In the genomic region with DNA sequence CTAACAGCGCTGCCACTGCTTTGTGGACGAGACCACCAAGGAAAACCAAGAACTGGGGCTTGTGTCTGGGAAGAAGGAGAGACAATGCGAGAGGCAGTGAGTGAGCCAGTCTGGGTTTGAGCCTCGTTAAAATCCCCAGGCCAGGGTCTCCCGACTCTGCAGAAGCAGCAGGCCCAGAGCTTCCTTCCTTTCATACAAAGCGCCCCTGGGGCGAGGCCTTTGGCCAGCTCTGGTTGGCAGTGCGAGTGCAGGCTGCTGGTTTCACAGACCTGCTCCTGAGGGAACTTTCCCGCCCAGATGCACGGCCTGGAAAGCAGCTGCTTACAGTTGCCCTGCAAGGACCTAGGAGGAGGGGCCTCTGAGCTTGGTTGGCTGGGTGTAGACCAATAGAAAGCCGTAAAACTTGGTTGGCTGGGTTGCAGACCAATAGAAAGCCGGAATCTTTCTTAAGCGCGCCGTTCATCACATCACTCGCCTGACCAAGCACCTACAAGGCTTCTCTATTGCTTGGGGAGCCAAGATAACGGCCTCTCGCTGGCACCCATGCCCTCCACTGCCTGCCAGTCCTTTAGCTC, we compare ENCODE assay signal across 9 mouse cellular contexts. TPM values are rescaled to one million over a fixed set of nuclear protein-coding genes. Genes with fewer than 3 reads are reported as not detected.
A peak's percentile ranks its signal among the peaks of the same experiment; 100 is the strongest.
DNase-seq lines count a peak whose midpoint lies in the region; ATAC-seq and TF ChIP-seq lines count a peak whose summit lies in the region.
"Had no signal": no experiment of that assay in that cellular context is flagged by ENCODE, and none has a peak within 500 bp of the region (broad histone marks: within the 10 kb centered on the region; RNA-seq: fewer than 3 reads in every experiment).

No protein-coding gene starts in this region.

- peak overlapping the region; percentile 65 for H3K4me2 ChIP-seq in embryonic facial prominence, embryonic 15.5 days (replicated peaks)
- H3K4me2 ChIP-seq in midbrain, embryonic 13.5 days (replicated peaks) = peak overlapping the region; percentile 53

- H3K9me3 ChIP-seq in embryonic facial prominence, embryonic 15.5 days (replicated peaks) = no peaks in the 10 kb centered on the region
- no peaks in the 10 kb centered on the region for H3K9me3 ChIP-seq in limb, embryonic 10.5 days (replicated peaks)
- no peaks in the 10 kb centered on the region for H3K9me3 ChIP-seq in midbrain, embryonic 13.5 days

- peak overlapping the region; percentile 87 for H3K27ac ChIP-seq in embryonic facial prominence, embryonic 15.5 days (replicated peaks)
- no peak overlapping the region for H3K27ac ChIP-seq in kidney, adult 2 months (ENCODE audit: insufficient read depth, low read depth, low read length)
- H3K27ac ChIP-seq in limb, embryonic 10.5 days = peak overlapping the region; percentile 95
- peak overlapping the region; percentile 93 for H3K27ac ChIP-seq in midbrain, embryonic 13.5 days

- H3K4me3 ChIP-seq in embryonic facial prominence, embryonic 15.5 days (replicated peaks) = peak overlapping the region; percentile 32
- no peak overlapping the region for H3K4me3 ChIP-seq in kidney, adult 2 months (ENCODE audit: insufficient read depth, low read depth, low read length)
- peak overlapping the region; percentile 39 for H3K4me3 ChIP-seq in limb, embryonic 10.5 days
- H3K4me3 ChIP-seq in midbrain, embryonic 13.5 days (replicated peaks) = peak overlapping the region; percentile 24

- DNase-seq in 3T3-L1 (ENCODE audit: low read depth, low spot score) = peak; percentile 59
- DNase-seq in adrenal gland, postnatal 36 days = peak; percentile 70 to 72
- peak; percentile 80 for DNase-seq in heart, adult 8-10 months (ENCODE audit: low spot score)
- DNase-seq in kidney, adult 2 months = peak; percentile 90
- peak; percentile 88 for DNase-seq in limb, embryonic 10.5 days (ENCODE audit: low spot score)
- peak; percentile 17 for DNase-seq in spleen, adult 12 weeks (ENCODE audit: low spot score)

- peaks cover 49% of the 10 kb centered on the region for H3K4me1 ChIP-seq in embryonic facial prominence, embryonic 15.5 days
- H3K4me1 ChIP-seq in kidney, adult 2 months (ENCODE audit: control insufficient read depth, insufficient read depth, low read length) = no peaks in the 10 kb centered on the region
- H3K4me1 ChIP-seq in limb, embryonic 10.5 days = peaks cover 61% of the 10 kb centered on the region
- H3K4me1 ChIP-seq in midbrain, embryonic 13.5 days (replicated peaks) = peaks cover 60% of the 10 kb centered on the region

- peak; percentile 92 for ATAC-seq in embryonic facial prominence, embryonic 15.5 days (ENCODE audit: insufficient number of reproducible peaks, low FRiP score, low TSS enrichment, low read depth)
- ATAC-seq in midbrain, embryonic 13.5 days = peak; percentile 94
- ATAC-seq: Patski had no signal

- no peak for TF ChIP-seq POLR2A in kidney, adult 2 months (IDR thresholded peaks at IDR 0.05; ENCODE audit: low read depth, low read length)

- WGBS in embryonic facial prominence, embryonic 15.5 days = 4% methylated on average over 18 of the region's 18 CpGs
- WGBS in kidney, adult 2 months = 13% methylated on average over 18 of the region's 18 CpGs
- 8% methylated on average over 18 of the region's 18 CpGs for WGBS in limb, embryonic 10.5 days
- WGBS in midbrain, embryonic 13.5 days = under 1% methylated on average over 18 of the region's 18 CpGs

- no peak overlapping the region; the same call in 1 of the 2 replicates for H3K9ac ChIP-seq in embryonic facial prominence, embryonic 15.5 days
- peak overlapping the region; percentile 54 for H3K9ac ChIP-seq in midbrain, embryonic 13.5 days (replicated peaks)

- H3K27me3 ChIP-seq in embryonic facial prominence, embryonic 15.5 days = no peaks in the 10 kb centered on the region
- no peaks in the 10 kb centered on the region for H3K27me3 ChIP-seq in kidney, adult 2 months (replicated peaks; ENCODE audit: control insufficient read depth, insufficient read depth, low read length)
- peaks cover 10% of the 10 kb centered on the region; the same call in 1 of the 2 replicates for H3K27me3 ChIP-seq in limb, embryonic 10.5 days (ENCODE audit: low read depth, poor library complexity, severe bottlenecking)
- H3K27me3 ChIP-seq in midbrain, embryonic 13.5 days = no peaks in the 10 kb centered on the region
- H3K27me3 ChIP-seq: Patski had no signal

- no peaks in the 10 kb centered on the region for H3K36me3 ChIP-seq in embryonic facial prominence, embryonic 15.5 days
- H3K36me3 ChIP-seq in kidney, adult 2 months (ENCODE audit: control insufficient read depth, insufficient read depth, low read length) = no peaks in the 10 kb centered on the region
- peaks cover 90% of the 10 kb centered on the region for H3K36me3 ChIP-seq in limb, embryonic 10.5 days
- H3K36me3 ChIP-seq in midbrain, embryonic 13.5 days = peaks cover 31% of the 10 kb centered on the region

- TF ChIP-seq CTCF in kidney, adult 2 months (conservative IDR thresholded peaks at IDR 0.05; ENCODE audit: insufficient read depth, insufficient read length, low read depth, low read length) = no peak

RNA-seq across cellular contexts. Expression of a gene that starts 11.7 kb away (rescaled TPM):
- not detected for total RNA-seq in adrenal gland, postnatal 36 days (2021)
- 225 and 386 TPM in 2 replicates for polyA plus RNA-seq in embryonic facial prominence, embryonic 15.5 days (2015; fragmentation: Nextera tagmentation; extraction: Ambion mirVana)
- total RNA-seq in heart, adult 8-10 months (2022) = under 1 TPM in 2 of 4 experiments, not detected in 2; 0.06 to 0.19 TPM
- polyA plus RNA-seq in kidney, adult 2 months (2012; rRNA removed) = 0.01 TPM in 1 of 2 replicates, not detected in the other
- 72.8 and 186 TPM in 2 replicates for polyA plus RNA-seq in limb, embryonic 10.5 days (2016; fragmentation: Nextera tagmentation; extraction: Ambion mirVana)
- polyA plus RNA-seq in midbrain, embryonic 13.5 days (2015; fragmentation: Nextera tagmentation; extraction: Ambion mirVana) = 39.1 and 57.5 TPM in 2 replicates

RNA-seq across cellular contexts. Expression of a gene that starts 28.8 kb away (rescaled TPM):
- total RNA-seq in adrenal gland, postnatal 36 days (2021) = 10 to 100 TPM; 50.6 to 61.7 TPM
- 52.6 and 60.8 TPM in 2 replicates for polyA plus RNA-seq in embryonic facial prominence, embryonic 15.5 days (2015; fragmentation: Nextera tagmentation; extraction: Ambion mirVana)
- total RNA-seq in heart, adult 8-10 months (2022) = 10 to 100 TPM; 12.8 to 17.9 (median 14.9) TPM
- 69.4 and 74.9 TPM in 2 replicates for polyA plus RNA-seq in kidney, adult 2 months (2012; rRNA removed)
- polyA plus RNA-seq in limb, embryonic 10.5 days (2016; fragmentation: Nextera tagmentation; extraction: Ambion mirVana) = 29.8 and 34.9 TPM in 2 replicates
- 59.3 and 59.8 TPM in 2 replicates for polyA plus RNA-seq in midbrain, embryonic 13.5 days (2015; fragmentation: Nextera tagmentation; extraction: Ambion mirVana)

Comparison
In these comparisons a context has a peak if more than half of its experiments do, and no peak if none do; other contexts are left out.
1. DNase-seq: peak in every context shown above with its lines; median percentile 90 in kidney, adult 2 months; 88 in limb, embryonic 10.5 days; 80 in heart, adult 8-10 months; 71 in adrenal gland, postnatal 36 days; 59 in 3T3-L1; 17 in spleen, adult 12 weeks.
2. RNA of a gene that starts 11.7 kb away (polyA plus RNA-seq): 225 to 386 TPM in embryonic facial prominence, embryonic 15.5 days, 72.8 to 186 TPM in limb, embryonic 10.5 days and 39.1 to 57.5 TPM in midbrain, embryonic 13.5 days; 0.01 TPM in kidney, adult 2 months; every median in the first group is over 10 times any median in the second.